Mouse (Mus musculus): ENCODE results near the gene Cdk14. TPM values are rescaled to one million over a fixed set of nuclear protein-coding genes. Genes with fewer than 3 reads are reported as not detected.

Gene Cdk14
- total RNA-seq, 2 experiments from 2014 or later = 160 to 162 TPM

DNA sequence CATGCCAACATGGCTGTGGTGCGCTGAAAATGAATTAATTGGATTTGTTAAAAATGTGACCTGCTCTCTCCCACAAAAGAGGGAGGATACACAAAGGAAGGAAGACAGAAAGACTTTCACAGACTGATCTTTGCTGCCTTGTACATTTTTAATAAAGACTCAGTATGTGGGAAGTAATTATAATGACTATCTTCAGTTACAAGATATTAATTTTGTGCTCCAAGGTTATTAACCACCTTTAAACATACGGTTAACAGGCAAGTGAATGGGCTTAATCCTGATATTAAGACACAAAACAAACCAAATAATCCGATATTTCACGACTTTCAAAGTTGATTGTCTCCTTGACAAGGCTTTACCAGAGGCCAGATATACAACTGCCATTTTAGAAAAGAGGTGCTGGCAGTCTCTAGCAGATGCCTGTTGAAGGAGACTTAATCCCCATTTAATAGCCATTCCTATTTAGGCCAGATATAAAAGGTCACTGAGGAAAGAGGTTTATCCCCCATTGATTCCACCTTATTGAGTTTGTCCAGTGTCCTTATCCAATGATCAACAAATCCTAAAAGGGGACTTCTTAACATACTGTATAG lies 411.9 kb downstream of the Cdk14 start:
- DNase-seq (ENCODE audit: low spot score in 2 of 2) = no peak

DNA sequence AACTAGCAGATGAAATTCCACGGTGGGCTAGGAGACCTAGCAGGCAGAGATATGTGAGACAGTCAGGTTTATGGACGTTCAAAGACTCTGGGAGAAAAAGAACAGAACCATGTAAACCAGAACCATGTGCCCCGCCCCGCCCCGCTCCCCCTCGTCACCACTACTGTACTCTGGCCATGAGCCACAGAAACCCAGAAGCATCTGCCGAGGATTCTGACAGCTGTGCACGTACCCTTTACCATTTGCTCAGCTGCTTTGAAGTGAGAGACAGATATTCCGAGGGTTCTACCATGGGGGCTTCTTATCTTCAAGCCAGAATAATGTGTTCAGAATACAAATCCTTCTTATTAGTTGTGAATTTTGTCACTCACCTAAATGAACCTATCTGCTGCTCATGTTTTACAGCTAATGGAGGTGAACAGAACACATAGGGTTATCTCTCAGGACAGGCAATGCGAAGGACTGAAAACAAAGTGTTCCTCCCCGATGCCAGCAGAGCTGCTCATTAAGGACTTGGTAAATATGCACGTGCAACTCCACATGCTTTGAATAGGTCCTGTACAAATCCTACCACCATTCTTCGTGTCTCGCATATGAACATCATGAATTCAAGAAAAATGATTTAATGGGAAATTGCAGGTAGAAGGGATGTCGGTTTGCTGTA lies 412.5 kb downstream of the Cdk14 start:
- DNase-seq (ENCODE audit: low spot score in 2 of 2) = no peak

DNA sequence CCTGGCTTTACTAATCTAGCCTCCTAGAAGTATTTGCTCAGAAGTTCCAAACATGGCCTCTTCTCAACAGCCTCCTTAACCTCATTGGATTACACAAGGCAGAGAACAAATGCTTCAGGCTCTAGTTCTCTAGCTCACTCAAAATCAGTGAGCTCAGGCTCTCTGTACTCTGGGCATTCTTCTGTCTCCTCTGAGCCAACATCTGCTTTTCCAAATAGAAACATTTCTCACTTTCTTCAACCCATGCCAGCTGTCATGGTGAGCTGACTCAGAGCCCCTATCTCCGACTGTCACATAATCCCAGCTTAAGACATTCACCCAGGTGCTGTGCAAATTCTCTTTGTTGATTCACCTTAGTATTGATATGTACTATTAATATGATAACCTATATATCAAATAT lies 414.5 kb downstream of the Cdk14 start:
- DNase-seq (ENCODE audit: low spot score in 2 of 2) = no peak

DNA sequence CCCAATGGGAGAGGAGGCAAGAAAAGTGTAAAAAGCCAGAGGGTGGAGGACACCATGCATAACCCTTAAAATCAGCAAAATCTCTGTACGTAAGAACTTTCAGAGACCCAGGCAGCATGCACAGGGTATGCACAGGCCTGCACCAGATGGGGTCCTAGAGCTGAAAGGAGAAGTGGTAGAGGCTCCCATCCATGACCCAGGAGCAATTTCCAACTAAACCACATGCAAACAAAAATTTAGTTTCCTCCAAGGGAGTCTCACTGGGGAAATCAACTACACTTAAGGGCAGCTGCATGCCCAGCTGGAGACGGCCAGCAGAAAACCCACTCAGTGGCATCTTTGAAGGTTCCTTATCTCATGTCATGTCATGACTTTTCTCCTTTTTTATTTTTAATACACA lies 415.4 kb downstream of the Cdk14 start:
- DNase-seq (ENCODE audit: low spot score in 2 of 2) = no peak

DNA sequence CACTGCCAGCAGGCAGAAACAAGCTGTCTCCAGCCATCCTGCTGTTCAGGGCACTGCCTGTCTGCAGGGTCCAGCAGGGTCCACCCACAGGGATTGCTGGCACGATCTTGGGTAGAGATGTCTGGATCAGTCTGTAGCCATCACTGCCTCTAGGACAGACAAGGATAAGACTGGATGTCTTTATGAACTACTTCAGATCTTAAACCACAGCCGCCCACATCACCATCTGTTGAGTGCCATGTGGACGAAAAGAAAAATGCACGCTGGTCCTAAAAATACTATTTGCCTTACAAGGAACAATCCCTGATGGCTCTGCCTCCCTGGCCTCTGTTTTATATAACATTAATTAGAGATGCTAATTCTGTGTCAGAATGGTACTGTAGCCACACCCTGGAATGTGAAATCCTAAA lies 426.9 kb downstream of the Cdk14 start:
- peak; percentile 41 to 42 for DNase-seq (ENCODE audit: low spot score in 2 of 2)

DNA sequence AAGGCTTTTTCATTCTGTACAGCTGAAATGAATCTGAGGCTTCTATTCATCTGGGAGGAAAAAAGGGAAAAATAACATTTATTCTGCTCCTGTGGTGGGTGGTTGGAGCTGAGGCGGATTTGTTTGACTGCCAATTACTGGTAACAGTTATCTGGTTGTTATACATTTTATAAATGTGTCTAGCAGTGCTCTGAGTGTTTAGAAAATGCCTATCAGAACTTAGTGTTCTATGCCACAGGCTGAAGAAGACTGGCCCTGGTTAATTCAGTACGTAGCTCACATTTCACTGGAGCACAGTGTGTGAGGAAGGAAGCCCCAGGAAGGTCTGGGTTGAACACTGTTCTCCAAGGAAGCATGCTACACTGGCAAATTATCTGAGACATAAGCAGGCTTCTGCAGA lies 429.1 kb downstream of the Cdk14 start:
- DNase-seq (ENCODE audit: low spot score in 2 of 2) = peak; percentile 13 to 33

DNA sequence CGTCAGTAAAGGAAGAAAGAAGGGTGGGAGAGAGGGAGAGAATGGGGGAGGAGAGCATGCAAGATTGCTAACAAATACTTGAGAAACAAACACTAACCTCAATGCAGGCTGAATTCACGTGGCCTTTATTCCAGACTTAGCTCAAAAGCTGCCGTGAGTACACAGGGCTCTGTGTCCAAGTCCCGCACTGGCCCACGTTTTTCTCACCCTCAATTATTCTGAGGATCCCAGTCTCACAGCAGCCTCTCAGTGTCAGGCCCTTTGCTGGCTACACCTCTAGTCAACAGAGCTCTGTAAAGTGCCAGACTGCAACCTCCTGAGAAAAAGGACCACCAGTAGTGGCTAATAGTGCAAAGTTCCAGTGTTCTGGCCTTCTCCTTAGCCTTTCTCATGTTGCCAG lies 429.9 kb downstream of the Cdk14 start:
- DNase-seq (ENCODE audit: low spot score in 2 of 2) = no peak

DNA sequence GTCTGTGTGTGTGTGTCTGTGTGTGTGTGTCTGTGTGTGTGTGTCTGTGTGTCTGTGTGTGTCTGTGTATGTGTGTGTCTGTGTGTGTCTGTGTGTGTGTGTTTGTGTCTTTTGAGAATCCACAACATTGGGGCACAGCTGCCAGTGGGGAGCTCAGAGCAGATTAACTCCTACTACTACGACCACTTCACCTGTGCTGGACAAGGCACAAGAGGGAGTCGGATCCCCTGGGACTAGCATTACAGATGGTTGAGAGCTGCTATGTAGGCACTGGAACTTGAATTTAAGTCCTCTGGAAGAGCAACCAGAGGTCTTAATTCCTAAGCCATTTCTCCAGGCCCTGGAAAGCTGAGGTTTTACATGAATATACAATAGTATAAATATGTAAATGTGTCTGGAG lies 433.9 kb downstream of the Cdk14 start:
- DNase-seq (ENCODE audit: low spot score in 2 of 2) = no peak

DNA sequence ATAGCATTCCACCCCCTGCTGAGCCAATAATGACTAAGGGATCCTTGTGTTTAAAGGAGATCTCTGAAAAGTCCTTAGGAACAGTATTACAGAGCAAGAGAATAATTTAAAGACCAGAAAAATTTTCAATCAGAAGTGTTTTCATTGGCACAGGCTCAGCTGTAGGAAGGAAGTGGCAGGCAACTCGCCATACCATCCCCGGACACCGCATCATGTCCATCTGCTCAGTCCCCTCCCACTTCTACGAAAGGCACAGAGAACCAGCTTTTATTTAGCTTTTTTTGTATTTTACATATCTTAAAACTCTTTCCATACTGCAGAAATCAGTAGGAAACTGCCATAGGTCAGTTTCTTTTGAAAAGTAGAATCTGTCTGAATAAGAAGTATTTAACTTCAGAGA lies 440.6 kb downstream of the Cdk14 start:
- no peak for DNase-seq (ENCODE audit: low spot score in 2 of 2)

DNA sequence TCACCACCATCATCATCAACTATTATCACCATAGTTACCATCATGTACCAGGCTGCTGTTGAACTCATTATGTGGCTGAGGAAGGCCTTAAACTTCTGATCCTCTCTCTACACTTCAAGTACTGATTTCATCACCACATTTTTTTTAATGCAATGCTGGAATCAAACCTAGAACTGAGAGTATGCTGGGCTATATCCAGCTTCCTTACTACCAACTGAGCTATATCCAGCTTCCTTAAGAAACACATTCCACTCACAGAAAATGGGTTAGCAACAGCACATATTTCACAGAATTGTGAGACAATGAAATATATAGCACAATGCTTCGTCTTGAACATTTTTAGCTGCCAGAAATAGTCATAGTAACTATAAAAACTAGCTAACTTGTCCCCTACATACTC lies 446.7 kb downstream of the Cdk14 start:
- no peak for DNase-seq (ENCODE audit: low spot score in 2 of 2)

DNA sequence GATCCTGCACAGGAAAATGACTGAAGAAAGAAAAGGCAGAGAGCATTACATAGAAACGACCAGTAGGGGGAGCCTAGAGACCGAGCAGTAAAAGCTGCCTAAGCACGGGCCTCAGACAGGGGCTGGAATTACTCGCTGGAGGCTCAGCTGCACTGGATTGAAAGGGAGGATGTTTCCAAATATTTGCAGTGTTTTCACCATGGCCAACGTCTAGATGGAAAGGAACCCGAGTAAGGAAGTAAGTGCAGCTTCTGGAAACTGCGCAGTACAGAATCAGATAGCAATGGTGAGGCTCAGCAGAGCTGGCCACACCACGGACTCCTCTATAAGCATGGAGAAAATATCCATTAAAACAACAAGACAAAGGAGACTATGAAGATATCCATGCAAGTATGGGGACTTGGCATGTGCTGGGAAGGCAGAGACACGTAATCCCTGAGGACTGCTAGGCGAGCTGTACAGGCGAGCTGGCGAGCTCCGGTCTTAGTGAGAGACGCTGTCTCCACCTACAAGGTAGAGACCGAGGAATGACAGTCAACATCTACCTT lies 458.0 kb downstream of the Cdk14 start:
- peak; percentile 50 to 66 for DNase-seq (ENCODE audit: low spot score in 2 of 2)

DNA sequence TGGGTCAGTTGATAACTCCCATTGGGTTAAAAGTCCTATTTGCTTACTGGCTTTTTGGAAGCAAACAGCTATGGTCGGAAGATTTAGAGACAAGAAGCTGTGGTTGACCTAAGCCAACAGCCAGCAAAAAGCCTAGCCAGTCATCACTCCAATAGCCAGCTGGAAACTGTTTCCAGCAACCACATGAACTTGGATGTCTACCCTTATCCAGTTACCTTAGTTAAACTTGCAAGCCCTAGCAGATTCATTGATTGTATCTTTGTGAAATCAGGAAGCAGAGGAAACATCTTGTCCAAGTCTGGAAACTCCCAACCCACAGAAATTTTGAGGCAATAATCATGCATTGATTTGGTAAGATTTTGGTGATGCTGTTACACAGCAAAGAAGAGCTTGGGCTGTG lies 458.5 kb downstream of the Cdk14 start:
- no peak for DNase-seq (ENCODE audit: low spot score in 2 of 2)

DNA sequence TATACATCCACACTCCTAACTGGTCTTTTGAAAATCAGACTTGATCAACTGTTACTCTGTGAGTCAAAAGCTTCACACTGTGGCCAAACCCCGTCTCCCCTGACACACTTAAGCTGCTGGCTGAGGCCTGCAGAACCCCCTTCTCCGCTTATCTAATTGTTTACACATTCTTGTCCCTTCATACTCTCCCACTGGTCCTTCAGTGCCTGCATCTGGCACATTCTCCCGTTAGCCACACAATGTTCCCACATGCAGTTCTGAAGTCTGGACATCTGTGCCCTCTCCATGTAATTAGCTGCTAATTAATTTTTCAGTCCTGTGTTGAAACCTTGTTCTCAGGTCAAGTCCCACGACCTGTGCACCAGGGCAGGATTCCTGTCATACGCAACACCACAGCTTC lies 460.7 kb downstream of the Cdk14 start:
- no peak for DNase-seq (ENCODE audit: low spot score in 2 of 2)

DNA sequence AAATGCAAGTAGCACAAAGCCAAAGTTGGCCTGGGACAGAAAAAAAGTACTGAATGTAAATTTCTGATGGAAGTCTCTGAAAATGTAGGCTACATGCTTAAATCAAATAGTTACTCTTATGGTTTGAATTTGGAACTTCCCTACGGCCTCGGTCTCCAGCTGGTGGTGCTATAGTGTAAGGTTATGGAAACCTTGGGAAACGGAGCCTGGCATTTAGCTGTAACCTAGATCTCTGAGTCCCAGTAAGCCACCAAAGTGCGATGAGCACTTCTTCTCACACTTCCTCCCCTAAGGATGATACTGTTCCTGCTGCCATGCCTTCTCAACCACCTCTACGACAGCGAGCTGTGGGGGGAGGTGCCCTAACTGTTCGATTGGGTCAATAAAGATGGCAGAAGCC lies 464.1 kb downstream of the Cdk14 start:
- no peak for DNase-seq (ENCODE audit: low spot score in 2 of 2)

DNA sequence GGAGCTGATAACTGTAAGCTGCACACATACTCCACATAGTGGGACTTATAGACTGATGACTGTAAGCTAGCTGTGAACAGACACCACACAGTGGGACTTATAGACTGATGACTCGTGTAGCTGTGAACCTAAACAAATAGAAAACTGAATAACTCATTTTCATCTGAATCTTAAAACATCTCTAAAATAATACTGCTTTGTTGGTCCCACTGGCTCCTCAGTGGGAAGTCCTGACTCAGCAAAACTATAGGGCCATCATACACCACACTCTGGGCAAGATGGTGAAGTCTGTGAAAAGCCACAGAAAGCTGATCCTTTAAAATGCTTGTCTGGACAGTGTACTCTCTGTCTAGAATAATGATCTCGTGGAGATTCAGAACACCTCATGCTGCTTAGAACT lies 464.7 kb downstream of the Cdk14 start:
- DNase-seq (ENCODE audit: low spot score in 2 of 2) = no peak

DNA sequence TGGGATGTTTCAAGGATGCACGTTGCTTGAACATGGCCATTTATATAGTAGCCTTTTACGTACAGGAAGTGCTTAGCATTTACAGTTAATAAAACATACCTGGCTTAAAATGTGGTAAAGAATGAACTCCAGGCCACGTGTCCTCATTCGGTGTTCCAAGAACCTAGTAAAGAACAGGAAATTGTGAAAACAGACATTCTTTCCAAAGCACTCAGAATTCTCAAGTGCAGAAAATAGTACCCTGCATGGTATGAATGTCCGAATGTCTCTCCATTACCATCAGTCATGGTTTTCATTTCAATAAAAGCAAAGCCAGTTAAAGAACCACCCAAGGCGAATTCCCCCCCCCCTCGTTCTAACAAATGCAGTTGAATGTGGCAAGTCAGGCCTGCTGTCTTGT lies 470.7 kb downstream of the Cdk14 start:
- DNase-seq (ENCODE audit: low spot score in 2 of 2) = no peak

DNA sequence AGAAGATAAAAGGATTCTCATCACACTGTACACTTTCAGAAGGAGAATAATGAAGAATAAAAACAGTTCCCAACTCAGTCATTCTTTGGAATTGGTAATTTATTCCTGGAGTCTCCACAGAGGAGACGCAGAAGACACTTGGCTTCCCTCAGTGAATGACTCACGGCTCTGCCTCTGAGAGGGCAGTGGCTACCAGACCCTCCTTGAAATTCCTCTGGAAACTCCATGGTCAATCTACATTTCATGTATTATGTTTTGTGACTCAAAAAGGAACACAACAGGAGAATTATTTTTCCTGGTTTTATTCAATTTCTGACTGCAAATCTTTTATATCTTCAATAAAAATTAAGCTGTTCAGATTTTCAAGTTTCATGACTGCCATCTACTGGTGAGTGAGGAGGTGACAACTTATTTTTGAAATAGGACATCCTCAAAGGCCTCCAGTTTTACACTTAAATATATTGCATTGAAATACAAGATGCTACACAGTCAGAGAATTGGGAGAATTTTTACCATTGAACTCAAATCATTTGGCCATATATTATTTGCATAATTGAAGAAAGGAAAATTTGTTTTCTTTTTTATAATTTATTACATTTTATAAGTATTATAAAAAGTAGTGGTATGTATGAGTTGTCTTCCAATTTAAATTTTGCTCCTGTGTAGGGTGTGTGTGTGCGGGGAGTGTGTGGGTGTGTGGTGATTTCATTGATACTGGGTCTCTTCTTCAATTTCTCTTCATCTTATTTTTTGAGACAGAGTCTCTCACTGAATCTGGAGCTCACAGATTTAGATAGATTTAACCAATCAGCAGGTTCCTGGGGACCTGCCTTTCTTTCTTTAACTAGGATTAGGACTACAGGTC lies 471.8 kb downstream of the Cdk14 start:
- DNase-seq (ENCODE audit: low spot score in 2 of 2) = no peak

DNA sequence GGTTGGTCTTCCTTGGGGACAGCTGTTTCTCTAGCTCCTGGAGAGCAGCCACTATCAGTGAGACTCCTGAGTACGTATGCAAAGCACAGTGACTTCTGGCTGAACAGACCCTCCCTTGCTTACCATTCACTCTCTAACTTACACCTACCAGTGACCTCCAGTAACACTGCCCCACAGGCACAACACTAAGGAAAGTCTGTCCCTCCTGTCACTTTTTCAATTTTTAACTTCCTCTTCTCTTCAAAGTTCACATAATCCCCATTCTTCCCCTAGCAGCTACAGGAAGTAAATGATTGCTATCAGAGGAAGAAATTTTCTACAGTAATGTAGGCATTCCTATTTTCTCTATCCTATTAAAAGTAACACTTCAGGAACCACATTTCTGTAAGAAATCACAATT lies 485.0 kb downstream of the Cdk14 start:
- no peak for DNase-seq (ENCODE audit: low spot score in 2 of 2)

DNA sequence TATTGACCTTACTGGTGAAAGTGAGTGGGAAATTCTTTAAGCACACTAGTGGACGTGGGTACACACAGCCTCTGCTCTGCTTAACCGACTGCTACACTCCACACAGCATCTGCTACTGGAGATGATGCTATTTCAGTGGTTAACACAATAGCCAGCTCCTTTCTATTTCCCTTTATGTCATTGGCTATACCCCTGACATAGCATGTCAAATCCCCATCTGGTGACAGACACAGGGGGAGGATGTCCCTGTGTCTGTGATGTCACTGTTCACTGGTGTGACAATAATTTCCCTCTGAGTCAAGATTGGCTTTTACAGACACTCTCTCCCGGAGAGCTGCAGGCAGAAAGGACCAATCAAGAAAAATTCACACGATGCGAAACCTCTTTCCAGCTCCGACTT lies 485.6 kb downstream of the Cdk14 start:
- no peak for DNase-seq (ENCODE audit: low spot score in 2 of 2)

DNA sequence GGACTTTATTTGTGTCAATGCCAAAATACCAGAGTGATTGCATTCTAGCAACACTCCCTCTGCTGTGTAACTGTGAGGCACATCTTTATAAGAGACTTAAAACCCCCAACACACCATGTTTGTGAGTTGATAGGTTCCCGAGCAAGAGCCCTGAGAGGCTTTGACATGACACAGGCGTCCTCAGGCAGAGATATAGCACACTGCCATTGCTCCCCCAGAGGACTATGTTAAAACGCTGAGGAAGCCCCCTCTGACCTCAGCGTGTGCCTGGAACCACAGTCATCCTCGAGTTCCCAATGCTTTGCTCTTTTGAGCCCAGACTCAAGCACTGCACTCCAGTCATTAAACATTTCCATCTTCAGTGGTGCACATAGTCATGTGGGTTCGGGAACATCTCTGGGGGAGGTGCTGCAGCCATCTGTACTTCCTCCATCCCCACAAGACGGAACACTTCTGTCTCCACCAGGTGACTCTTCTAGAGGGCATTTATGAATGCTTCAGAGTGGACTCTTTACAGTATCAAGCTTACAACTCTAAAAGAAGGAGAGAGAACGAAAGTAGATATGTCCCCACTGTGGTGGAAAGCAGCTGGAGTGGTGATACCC lies 488.5 kb downstream of the Cdk14 start:
- DNase-seq (ENCODE audit: low spot score in 2 of 2) = no peak

DNA sequence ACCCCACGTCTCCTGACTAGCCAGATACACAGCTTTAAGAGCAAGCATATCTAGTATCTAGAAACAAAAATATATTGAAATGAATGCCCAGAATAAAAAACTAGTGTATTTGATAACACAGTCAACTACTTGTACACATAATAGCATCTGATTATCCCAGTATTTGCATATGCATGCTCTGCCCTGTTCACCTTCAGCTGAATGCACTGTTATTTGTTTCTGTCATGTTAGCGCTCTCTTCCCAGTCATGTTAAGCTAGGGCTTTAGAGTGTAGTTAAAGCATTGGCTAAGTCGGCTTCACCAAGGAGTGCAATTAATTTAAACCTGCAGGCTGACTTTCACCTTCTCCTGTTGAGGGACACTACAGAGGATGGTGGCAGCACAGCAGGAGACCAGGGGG lies 490.5 kb downstream of the Cdk14 start:
- DNase-seq (ENCODE audit: low spot score in 2 of 2) = no peak

DNA sequence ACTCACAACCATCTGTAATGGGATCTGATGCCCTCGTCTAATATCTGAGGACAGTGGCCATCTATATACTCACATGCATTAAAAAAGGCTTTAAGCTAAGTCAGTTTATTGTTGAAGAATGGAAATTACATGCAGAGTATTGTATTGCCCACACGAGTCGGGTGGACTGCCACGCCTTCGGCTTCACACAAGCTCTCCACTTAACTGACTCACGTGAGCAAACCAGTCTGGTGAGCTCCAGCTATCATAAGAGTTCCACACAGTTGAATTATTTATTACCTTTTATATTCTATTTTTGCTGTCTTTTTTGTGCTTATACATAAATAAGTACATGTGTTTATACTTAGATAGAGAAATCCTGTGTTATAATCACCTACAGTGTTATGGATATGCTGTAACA lies 495.2 kb downstream of the Cdk14 start:
- no peak for DNase-seq (ENCODE audit: low spot score in 2 of 2)
